Mouse (Mus musculus) lung, embryonic 15.5 days (tissue): Measurements from ENCODE around the gene Adam17. TPM values are rescaled to one million over a fixed set of nuclear protein-coding genes. Genes with fewer than 3 reads are reported as not detected.

Experiments
- ATAC-seq: fragments of 200-750 bp; cut with Nextera tagmentation; 2 replicates; pipeline ENCODE4 v1.8.0; 2017; ENCODE audit warnings: moderate number of reproducible peaks, borderline replicate concordance; ENCODE audit not compliant: low FRiP score, low TSS enrichment; ENCODE audit errors: extremely low read depth
- H3K27ac ChIP-seq: fragments of 300-500 bp; sonication (generic); 2 replicates; pipeline ENCODE4 v1.5.1; 2015; ENCODE audit warnings: moderate library complexity, mild to moderate bottlenecking, inconsistent platforms
- H3K27me3 ChIP-seq: fragments of 300-500 bp; sonication (generic); 2 replicates; pipeline ENCODE4 v1.6.1; 2015; ENCODE audit warnings: inconsistent platforms
- H3K36me3 ChIP-seq: fragments of 300-500 bp; sonication (generic); 2 replicates; pipeline ENCODE4 v1.6.1; 2015; ENCODE audit warnings: inconsistent platforms
- H3K4me1 ChIP-seq: fragments of 300-500 bp; sonication (generic); 2 replicates; pipeline ENCODE4 v1.6.1; 2015; ENCODE audit warnings: inconsistent platforms
- H3K4me2 ChIP-seq: fragments of 300-500 bp; sonication (generic); 2 replicates; pipeline ENCODE4 v1.6.1; 2015; ENCODE audit warnings: inconsistent platforms, mild to moderate bottlenecking, moderate library complexity
- H3K4me3 ChIP-seq: fragments of 300-500 bp; sonication (generic); 2 replicates; pipeline ENCODE4 v1.5.1; 2015; ENCODE audit warnings: mild to moderate bottlenecking, inconsistent platforms
- H3K9ac ChIP-seq: fragments of 300-500 bp; sonication (generic); 2 replicates; pipeline ENCODE4 v1.6.1; 2015; ENCODE audit warnings: inconsistent platforms
- H3K9me3 ChIP-seq: fragments of 300-500 bp; sonication (generic); 2 replicates; pipeline ENCODE4 v1.6.1; 2016; ENCODE audit warnings: inconsistent platforms
- WGBS: fragments of 180-500 bp; shearing (Covaris S2); methylation state at CpG from one replicate; pipeline ENCODE4 v1.1.7; 2015; 5-methylcytosine and 5-hydroxymethylcytosine counted together
- polyA plus RNA-seq: library from polyadenylated mRNA; unstranded; fragments of >200 nt; fragmentation: Nextera tagmentation; extraction: Ambion mirVana; gene quantifications from 2 replicates; pipeline ENCODE4 v1.2.1, GENCODE M21; 2015

Adam17 gene
- polyA plus RNA-seq, 1 experiment from 2014 or later = 46.6 TPM

GRCm38 (mm10) chr12:21375376-21376157, 2.1 kb upstream of the Adam17 start:
- Histone ChIP-seq H3K27me3 (no peaks in the 10 kb centered on the region), H3K36me3 (no peaks in the 10 kb centered on the region), H3K4me2 (no peak overlapping the region), H3K4me3 (no peak overlapping the region), H3K4me1 (peaks cover 8% of the 10 kb centered on the region), H3K9ac (no peak overlapping the region), H3K9me3 (no peaks in the 10 kb centered on the region), H3K27ac (no peak overlapping the region)
- ATAC-seq = no peak
- 41% methylated on average over 3 of the region's 3 CpGs for WGBS

- no peaks in the 10 kb centered on the region for H3K36me3 ChIP-seq
- H3K27me3 ChIP-seq = no peaks in the 10 kb centered on the region
- no peak; the same call in 1 of the 2 replicates for ATAC-seq
- H3K4me3 ChIP-seq = peak overlapping the region; percentile 87
- H3K4me1 ChIP-seq = peaks cover 8% of the 10 kb centered on the region
- WGBS = 2% methylated on average over 24 of the region's 24 CpGs
- H3K4me2 ChIP-seq = peak overlapping the region; percentile 75
- peak overlapping the region; percentile 90 for H3K9ac ChIP-seq
- H3K9me3 ChIP-seq = no peaks in the 10 kb centered on the region
- peak overlapping the region; percentile 96 for H3K27ac ChIP-seq
These were observed 516 bp upstream of the Adam17 start for GRCm38 (mm10) chr12:21373820-21374475.

GRCm38 (mm10) chr12:21370035-21370611, 3.3 kb downstream of the Adam17 start:
- Histone ChIP-seq H3K4me1 (peaks cover 8% of the 10 kb centered on the region), H3K4me2 (no peak overlapping the region), H3K27me3 (no peaks in the 10 kb centered on the region), H3K36me3 (no peaks in the 10 kb centered on the region), H3K27ac (no peak overlapping the region), H3K9ac (no peak overlapping the region), H3K4me3 (no peak overlapping the region), H3K9me3 (no peaks in the 10 kb centered on the region)
- WGBS = 92% methylated on average over 1 of the region's 1 CpGs
- ATAC-seq = no peak

- H3K4me2 ChIP-seq = no peak overlapping the region
- H3K4me3 ChIP-seq = no peak overlapping the region
- WGBS = 94% methylated on average over 5 of the region's 5 CpGs
- no peak for ATAC-seq
- H3K4me1 ChIP-seq = peaks cover 8% of the 10 kb centered on the region
- no peaks in the 10 kb centered on the region for H3K27me3 ChIP-seq
- H3K36me3 ChIP-seq = no peaks in the 10 kb centered on the region
- H3K9me3 ChIP-seq = no peaks in the 10 kb centered on the region
- no peak overlapping the region for H3K9ac ChIP-seq
- H3K27ac ChIP-seq = no peak overlapping the region
These were observed 4.4 kb downstream of the Adam17 start for GRCm38 (mm10) chr12:21369087-21369410.

- no peaks in the 10 kb centered on the region for H3K9me3 ChIP-seq
- H3K4me2 ChIP-seq = no peak overlapping the region
- peaks cover 8% of the 10 kb centered on the region for H3K4me1 ChIP-seq
- no peak for ATAC-seq
- H3K27me3 ChIP-seq = no peaks in the 10 kb centered on the region
- 91% methylated on average over 9 of the region's 9 CpGs for WGBS
- no peak overlapping the region for H3K9ac ChIP-seq
- H3K27ac ChIP-seq = no peak overlapping the region
- H3K36me3 ChIP-seq = no peaks in the 10 kb centered on the region
- H3K4me3 ChIP-seq = no peak overlapping the region
These were observed 4.9 kb downstream of the Adam17 start for GRCm38 (mm10) chr12:21368376-21369086.

GRCm38 (mm10) chr12:21364624-21365435, 8.6 kb downstream of the Adam17 start:
- ATAC-seq = no peak
- Histone ChIP-seq H3K27me3 (no peaks in the 10 kb centered on the region), H3K9me3 (no peaks in the 10 kb centered on the region), H3K36me3 (0 out of 2 replicates have a peak, but pooled peaks cover 7% of the 10 kb centered on the region), H3K4me3 (no peak overlapping the region), H3K4me2 (no peak overlapping the region), H3K9ac (no peak overlapping the region), H3K27ac (no peak overlapping the region), H3K4me1 (no peaks in the 10 kb centered on the region)
- WGBS = 73% methylated on average over 10 of the region's 10 CpGs

- 97% methylated on average over 3 of the region's 3 CpGs for WGBS
- Histone ChIP-seq H3K9ac (no peak overlapping the region), H3K4me2 (no peak overlapping the region), H3K27me3 (no peaks in the 10 kb centered on the region), H3K4me1 (no peaks in the 10 kb centered on the region), H3K9me3 (no peaks in the 10 kb centered on the region), H3K36me3 (0 out of 2 replicates have a peak, but pooled peaks cover 7% of the 10 kb centered on the region), H3K4me3 (no peak overlapping the region), H3K27ac (peak overlapping the region; percentile 49; the same call in 1 of the 2 replicates)
- no peak for ATAC-seq
These were observed 10.2 kb downstream of the Adam17 start for GRCm38 (mm10) chr12:21363195-21363594.

- Histone ChIP-seq H3K36me3 (0 out of 2 replicates have a peak, but pooled peaks cover 7% of the 10 kb centered on the region), H3K9ac (no peak overlapping the region), H3K4me1 (no peaks in the 10 kb centered on the region), H3K27ac (peak overlapping the region; percentile 49; the same call in 1 of the 2 replicates), H3K9me3 (no peaks in the 10 kb centered on the region), H3K4me2 (no peak overlapping the region), H3K4me3 (no peak overlapping the region), H3K27me3 (no peaks in the 10 kb centered on the region)
- no peak for ATAC-seq
- WGBS = 51% methylated on average over 2 of the region's 2 CpGs
These were observed 10.7 kb downstream of the Adam17 start for GRCm38 (mm10) chr12:21362686-21363085.

- no peak overlapping the region for H3K27ac ChIP-seq
- no peaks in the 10 kb centered on the region for H3K9me3 ChIP-seq
- no peaks in the 10 kb centered on the region for H3K27me3 ChIP-seq
- H3K4me2 ChIP-seq = no peak overlapping the region
- no peak overlapping the region for H3K4me3 ChIP-seq
- H3K36me3 ChIP-seq = peaks cover 44% of the 10 kb centered on the region
- no peak for ATAC-seq
- 80% methylated on average over 8 of the region's 8 CpGs for WGBS
- no peak overlapping the region for H3K9ac ChIP-seq
- H3K4me1 ChIP-seq = no peaks in the 10 kb centered on the region
These were observed 19.8 kb downstream of the Adam17 start for GRCm38 (mm10) chr12:21353681-21354080.

- Histone ChIP-seq H3K4me3 (no peak overlapping the region), H3K27ac (no peak overlapping the region), H3K36me3 (peaks cover 54% of the 10 kb centered on the region), H3K9me3 (no peaks in the 10 kb centered on the region), H3K27me3 (no peaks in the 10 kb centered on the region), H3K4me2 (no peak overlapping the region), H3K4me1 (no peaks in the 10 kb centered on the region), H3K9ac (no peak overlapping the region)
- WGBS = 86% methylated on average over 7 of the region's 7 CpGs
- ATAC-seq = no peak
These were observed 23.1 kb downstream of the Adam17 start for GRCm38 (mm10) chr12:21350113-21350876.
